Mouse (Mus musculus) liver, postnatal 0 days (tissue): Measurements from ENCODE around the gene Zbtb32. TPM values are rescaled to one million over a fixed set of nuclear protein-coding genes. Genes with fewer than 3 reads are reported as not detected.

Source experiments
- ATAC-seq: fragments of 200-750 bp; cut with Nextera tagmentation; 2 replicates; pipeline ENCODE4 v1.8.0; 2017; ENCODE audit warnings: mild to moderate bottlenecking, moderate library complexity
- DNase-seq: peaks from one replicate; pipeline ENCODE4 v3.0.0-alpha.2; 2016
- H3K27ac ChIP-seq: fragments of 300-500 bp; sonication (generic); 2 replicates; pipeline ENCODE4 v1.5.1; 2014; ENCODE audit warnings: antibody characterized with exemption, moderate library complexity, mild to moderate bottlenecking, low read depth
- H3K27me3 ChIP-seq: fragments of 300-500 bp; sonication (generic); 2 replicates; pipeline ENCODE4 v1.6.1; 2014; ENCODE audit warnings: low read length, control low read depth, mixed read lengths; ENCODE audit not compliant: insufficient read depth
- H3K36me3 ChIP-seq: fragments of 300-500 bp; sonication (generic); replicated peaks from 2 replicates; pipeline ENCODE4 v1.6.1; 2014; ENCODE audit warnings: mild to moderate bottlenecking, control low read depth, low read length, moderate library complexity, mixed read lengths; ENCODE audit not compliant: insufficient read depth
- H3K4me1 ChIP-seq: fragments of 300-500 bp; sonication (generic); 2 replicates; pipeline ENCODE4 v1.6.1; 2014; ENCODE audit warnings: antibody characterized with exemption, mild to moderate bottlenecking, control low read depth; ENCODE audit not compliant: insufficient read depth
- H3K4me2 ChIP-seq: fragments of 300-500 bp; sonication (generic); 2 replicates; pipeline ENCODE4 v1.6.1; 2014; ENCODE audit warnings: low read depth, mild to moderate bottlenecking, low read length, moderate library complexity, mixed read lengths
- H3K4me3 ChIP-seq: fragments of 300-500 bp; sonication (generic); 2 replicates; pipeline ENCODE4 v1.5.1; 2014; ENCODE audit warnings: low read depth, low read length
- H3K9ac ChIP-seq: fragments of 300-500 bp; sonication (generic); replicated peaks from 2 replicates; pipeline ENCODE4 v1.6.1; 2014; ENCODE audit warnings: mild to moderate bottlenecking, moderate library complexity
- H3K9me3 ChIP-seq: fragments of 300-500 bp; sonication (generic); 2 replicates; pipeline ENCODE4 v1.6.1; 2016; ENCODE audit warnings: mild to moderate bottlenecking, control low read depth, low read length, mixed read lengths
- CTCF ChIP-seq: sonication (generic); IDR thresholded peaks from 2 replicates; pipeline ENCODE4 v1.5.1; 2016; ENCODE audit warnings: antibody characterized with exemption, low read depth
- EP300 ChIP-seq: IDR thresholded peaks from 2 replicates; pipeline ENCODE4 v1.6.1; 2016; ENCODE audit warnings: antibody characterized with exemption, low read depth, mild to moderate bottlenecking
- WGBS: fragments of 180-500 bp; shearing (Covaris S2); extraction: QIAGEN DNeasy Blood & Tissue Kit; methylation state at CpG from one replicate; pipeline ENCODE4 v1.1.7; 2014; ENCODE audit not compliant: insufficient replicate concordance; 5-methylcytosine and 5-hydroxymethylcytosine counted together
- polyA plus RNA-seq: library from polyadenylated mRNA; unstranded; fragments of >200 nt; fragmentation: Nextera tagmentation; extraction: Ambion mirVana; gene quantifications from 2 replicates; pipeline ENCODE4 v1.2.1, GENCODE M21; 2015

The Zbtb32 gene
- polyA plus RNA-seq, 1 experiment from 2014 or later, result 1.2 TPM

DNA sequence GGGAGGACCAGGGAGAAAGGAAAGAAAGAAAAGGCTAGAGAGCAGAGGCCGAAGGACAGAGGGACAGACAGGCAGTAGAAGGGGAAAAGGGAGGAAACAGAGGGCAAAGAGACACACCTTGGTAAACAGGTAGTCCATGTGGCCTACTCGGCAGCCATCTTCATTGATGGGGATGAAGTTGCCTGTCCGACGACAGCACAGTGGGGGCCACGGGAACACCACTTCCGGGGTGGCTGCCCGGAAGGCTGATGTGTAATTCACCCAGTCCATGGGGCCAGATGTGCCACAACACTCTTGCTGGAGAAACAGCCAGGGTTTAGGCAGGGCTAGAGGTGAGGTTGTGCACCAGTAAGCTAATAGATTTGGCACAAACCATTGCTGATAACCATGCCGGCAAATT, 6.2 kb upstream of the Zbtb32 start:
- H3K36me3 ChIP-seq, result no peaks in the 10 kb centered on the region
- WGBS, result 81% methylated on average over 8 of the region's 8 CpGs
- no peak for ATAC-seq
- no peak overlapping the region for H3K27ac ChIP-seq
- no peaks in the 10 kb centered on the region for H3K27me3 ChIP-seq
- no peak overlapping the region for H3K4me2 ChIP-seq
- no peak for TF ChIP-seq CTCF
- TF ChIP-seq EP300, result no peak
- no peak overlapping the region for H3K9ac ChIP-seq
- DNase-seq, result no peak
- no peak overlapping the region for H3K4me3 ChIP-seq
- peaks cover 8% of the 10 kb centered on the region for H3K4me1 ChIP-seq
- H3K9me3 ChIP-seq, result no peaks in the 10 kb centered on the region

DNA sequence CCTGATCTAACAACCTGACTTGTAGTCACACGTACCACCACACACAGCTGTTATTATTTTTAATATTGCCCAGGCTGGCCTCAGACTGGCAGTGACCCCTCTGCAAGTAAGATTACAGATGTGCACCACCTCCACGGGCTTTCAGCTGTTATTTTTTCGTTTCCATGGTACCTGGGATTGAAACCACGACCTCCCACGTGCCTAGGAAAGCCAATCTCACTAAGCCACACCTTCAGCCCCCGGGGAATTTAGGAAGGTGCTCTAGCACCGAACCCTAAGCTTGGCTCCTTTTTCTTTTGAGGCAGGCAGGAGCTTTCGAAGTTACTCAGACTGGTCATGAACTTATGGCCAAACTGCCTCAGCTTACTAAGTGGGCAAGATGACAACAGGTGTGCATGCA, 5.7 kb upstream of the Zbtb32 start:
- 51% methylated on average over 8 of the region's 8 CpGs for WGBS
- Histone ChIP-seq H3K36me3 (no peaks in the 10 kb centered on the region), H3K4me2 (no peak overlapping the region), H3K9me3 (no peaks in the 10 kb centered on the region), H3K27me3 (no peaks in the 10 kb centered on the region), H3K4me3 (no peak overlapping the region), H3K9ac (no peak overlapping the region), H3K4me1 (peaks cover 13% of the 10 kb centered on the region), H3K27ac (no peak overlapping the region)
- DNase-seq (no peak), ATAC-seq (no peak)
- TF ChIP-seq EP300 (no peak), CTCF (no peak)

DNA sequence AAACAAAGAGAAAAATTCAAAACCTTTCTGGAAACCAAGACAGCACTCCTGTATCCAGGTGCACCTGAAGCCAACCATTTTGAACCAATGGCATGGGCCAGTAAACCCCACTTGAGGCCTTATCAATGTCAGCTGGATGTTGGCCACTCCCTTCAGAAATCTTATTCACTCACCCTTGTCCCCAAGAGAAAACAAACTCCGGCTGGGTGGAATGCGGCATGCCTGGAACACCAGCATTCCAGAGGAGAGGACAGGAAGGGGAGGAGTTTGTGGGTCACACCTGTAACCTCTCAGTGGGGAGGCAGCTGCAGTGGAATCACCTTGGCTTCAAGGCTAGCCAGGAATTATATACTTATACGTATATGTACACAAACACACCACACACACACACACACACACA, 3.9 kb upstream of the Zbtb32 start:
- Histone ChIP-seq H3K9ac (no peak overlapping the region), H3K4me2 (no peak overlapping the region), H3K9me3 (no peaks in the 10 kb centered on the region), H3K27ac (no peak overlapping the region), H3K36me3 (no peaks in the 10 kb centered on the region), H3K27me3 (no peaks in the 10 kb centered on the region), H3K4me1 (peaks cover 13% of the 10 kb centered on the region), H3K4me3 (no peak overlapping the region)
- WGBS, result 53% methylated on average over 3 of the region's 3 CpGs
- no peak for ATAC-seq
- TF ChIP-seq EP300 (no peak), CTCF (no peak)
- no peak for DNase-seq

DNA sequence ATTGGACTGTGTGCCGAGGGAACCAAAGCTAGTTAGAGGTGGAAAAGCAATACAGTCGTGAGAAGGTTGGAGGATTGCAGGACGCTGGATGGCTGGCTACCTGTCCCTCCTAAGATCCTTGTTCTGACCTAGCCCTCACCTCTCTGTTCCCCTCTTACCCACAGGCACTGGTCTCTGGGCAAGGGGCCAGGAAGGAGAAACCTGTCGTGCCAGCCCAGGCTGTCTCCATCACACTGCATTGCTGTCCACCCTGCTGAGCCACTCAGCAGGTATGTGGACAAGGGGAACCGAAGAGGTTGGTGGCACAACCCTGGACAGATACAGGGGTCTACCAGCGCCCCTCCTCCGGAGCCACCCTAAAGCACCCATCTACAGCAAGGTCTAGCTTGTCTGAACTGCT, 1.9 kb upstream of the Zbtb32 start:
- 70% methylated on average over 7 of the region's 7 CpGs for WGBS
- no peak for DNase-seq
- Histone ChIP-seq H3K27ac (no peak overlapping the region), H3K4me1 (peaks cover 13% of the 10 kb centered on the region), H3K4me2 (no peak overlapping the region), H3K9ac (no peak overlapping the region), H3K27me3 (no peaks in the 10 kb centered on the region), H3K4me3 (no peak overlapping the region), H3K36me3 (no peaks in the 10 kb centered on the region), H3K9me3 (no peaks in the 10 kb centered on the region)
- TF ChIP-seq CTCF, result no peak
- no peak for ATAC-seq

DNA sequence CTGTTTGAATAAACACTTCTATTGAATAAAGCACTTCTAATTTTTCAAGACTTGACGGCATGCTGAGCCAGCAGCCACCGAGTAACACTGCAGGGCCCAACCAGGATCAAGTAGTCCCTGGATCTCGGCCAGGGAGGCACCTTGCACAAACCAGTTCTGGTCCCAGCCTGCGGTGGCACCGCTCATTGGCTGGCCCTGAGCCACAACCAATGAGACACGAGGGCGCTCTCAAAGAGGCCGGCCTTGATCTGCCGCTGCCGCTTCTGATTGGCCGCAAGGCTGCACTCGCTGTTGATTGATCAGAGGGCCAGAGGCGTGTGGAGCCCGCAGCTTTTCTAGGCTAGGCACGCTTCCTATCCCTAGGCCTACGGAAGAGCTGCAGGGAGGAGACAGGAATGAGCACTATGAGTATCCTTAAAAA, 1.2 kb upstream of the Zbtb32 start:
- H3K9me3 ChIP-seq, result no peaks in the 10 kb centered on the region
- TF ChIP-seq EP300 (no peak), CTCF (no peak)
- peak; percentile 99 for ATAC-seq
- 0 out of 2 replicates have a peak overlapping the region, but pooled peaks have one; percentile 41 for H3K9ac ChIP-seq
- WGBS, result 5% methylated on average over 16 of the region's 16 CpGs
- no peaks in the 10 kb centered on the region for H3K27me3 ChIP-seq
- H3K4me1 ChIP-seq, result peaks cover 13% of the 10 kb centered on the region
- no peak overlapping the region for H3K27ac ChIP-seq
- peak overlapping the region; percentile 40 for H3K4me2 ChIP-seq
- peak; percentile 92 for DNase-seq
- H3K4me3 ChIP-seq, result no peak overlapping the region
- H3K36me3 ChIP-seq, result no peaks in the 10 kb centered on the region

DNA sequence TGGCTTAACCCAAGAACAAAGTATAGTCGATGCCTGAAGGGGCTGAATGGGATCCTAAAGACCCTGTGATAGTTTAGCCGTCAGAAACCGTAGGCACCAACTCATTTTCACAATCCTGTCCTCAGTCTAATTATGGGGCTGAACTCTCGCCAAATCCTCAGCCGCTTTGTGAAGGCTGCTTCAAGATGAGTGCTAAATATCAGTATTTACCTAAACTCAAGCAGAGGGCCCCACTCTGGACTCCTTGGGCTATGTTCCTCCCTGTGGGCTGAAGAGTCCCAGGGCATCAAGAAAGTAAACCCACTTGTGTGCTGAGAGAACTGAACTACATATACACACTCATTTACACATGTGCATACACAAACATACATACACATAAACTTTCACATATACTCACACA, 1.9 kb downstream of the Zbtb32 start:
- no peaks in the 10 kb centered on the region for H3K9me3 ChIP-seq
- ATAC-seq (no peak), DNase-seq (no peak)
- no peak overlapping the region for H3K27ac ChIP-seq
- H3K4me3 ChIP-seq, result no peak overlapping the region
- H3K27me3 ChIP-seq, result no peaks in the 10 kb centered on the region
- TF ChIP-seq CTCF, result no peak
- no peak for TF ChIP-seq EP300
- peaks cover 16% of the 10 kb centered on the region for H3K4me1 ChIP-seq
- WGBS, result 76% methylated on average over 5 of the region's 5 CpGs
- H3K9ac ChIP-seq, result no peak overlapping the region
- H3K36me3 ChIP-seq, result no peaks in the 10 kb centered on the region
- H3K4me2 ChIP-seq, result no peak overlapping the region

DNA sequence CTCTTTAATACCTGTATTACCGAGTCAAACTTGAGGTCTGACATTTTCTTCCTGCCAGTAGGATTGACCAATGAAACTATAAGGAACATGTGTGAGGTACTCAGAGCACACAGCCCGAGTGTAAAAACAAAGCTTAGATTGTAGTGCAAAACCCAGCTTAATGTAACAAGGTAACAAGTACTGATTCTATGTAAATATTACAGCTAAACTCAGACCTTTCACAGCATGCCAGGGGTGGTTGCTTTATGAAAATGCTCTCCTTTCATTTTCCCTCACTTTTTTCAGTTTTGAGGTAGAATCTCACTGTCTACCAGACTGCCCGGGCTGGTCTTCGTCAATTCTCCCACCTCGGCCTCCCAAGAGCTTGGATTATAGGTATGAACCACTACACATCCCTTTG, 2.6 kb downstream of the Zbtb32 start:
- Histone ChIP-seq H3K27me3 (no peaks in the 10 kb centered on the region), H3K9ac (no peak overlapping the region), H3K4me2 (no peak overlapping the region), H3K36me3 (no peaks in the 10 kb centered on the region), H3K27ac (no peak overlapping the region), H3K4me3 (no peak overlapping the region), H3K4me1 (peaks cover 16% of the 10 kb centered on the region), H3K9me3 (no peaks in the 10 kb centered on the region)
- 69% methylated on average over 5 of the region's 5 CpGs for WGBS
- DNase-seq, result no peak
- ATAC-seq, result no peak
- no peak for TF ChIP-seq CTCF
- no peak for TF ChIP-seq EP300
